Mouse (Mus musculus) retina, postnatal 7 days (tissue): ENCODE measurements at regions not wholly inside any gene's neighbourhood (a gene's known extent, or its start where the extent isn't known, plus 50 kb on each side); places are given as distances from the start of the nearest gene placed in this dataset.

Source experiments
- DNase-seq: peaks from one replicate; pipeline ENCODE4 v3.0.0-alpha.2; 2012; ENCODE audit warnings: low read depth, low spot score

- DNase-seq: no peak
Observed at GRCm38 (mm10) chr15:68366816-68367215, 1866.1 kb upstream of the Lrrc6 start.

- DNase-seq: peak; percentile 99
Observed at GRCm38 (mm10) chr15:68363058-68363735, 1862.5 kb upstream of the Lrrc6 start.

- peak; percentile 5 for DNase-seq
Observed at GRCm38 (mm10) chr15:68362081-68363057, 1861.7 kb upstream of the Lrrc6 start.

- DNase-seq: no peak
Observed at GRCm38 (mm10) chr15:68360956-68361908, 1860.5 kb upstream of the Lrrc6 start.

- no peak for DNase-seq
Observed at GRCm38 (mm10) chr15:68359496-68359895, 1858.8 kb upstream of the Lrrc6 start.

- no peak for DNase-seq
Observed at GRCm38 (mm10) chr15:68355957-68356356, 1855.2 kb upstream of the Lrrc6 start.

- DNase-seq: no peak
Observed at GRCm38 (mm10) chr15:68344652-68345051, 1843.9 kb upstream of the Lrrc6 start.

- DNase-seq: no peak
Observed at GRCm38 (mm10) chr15:68342542-68342941, 1841.8 kb upstream of the Lrrc6 start.

- DNase-seq: no peak
Observed at GRCm38 (mm10) chr15:68341056-68341455, 1840.3 kb upstream of the Lrrc6 start.

GRCm38 (mm10) chr15:68337264-68337663, 1836.6 kb upstream of the Lrrc6 start:
- DNase-seq: no peak

GRCm38 (mm10) chr15:68335837-68336236, 1835.1 kb upstream of the Lrrc6 start:
- DNase-seq: no peak

GRCm38 (mm10) chr15:68316116-68316515, 1815.4 kb upstream of the Lrrc6 start:
- DNase-seq: no peak
